Mouse (Mus musculus) kidney, postnatal 25 days (tissue): Measurements from ENCODE around the gene Lamc3.

ENCODE experiments used
- DNase-seq, 2 experiments: peaks; one replicate each; pipeline ENCODE4 v3.0.0; 2021; ENCODE audit warnings: mixed read lengths in 2 of 2

Lamc3 gene

DNA sequence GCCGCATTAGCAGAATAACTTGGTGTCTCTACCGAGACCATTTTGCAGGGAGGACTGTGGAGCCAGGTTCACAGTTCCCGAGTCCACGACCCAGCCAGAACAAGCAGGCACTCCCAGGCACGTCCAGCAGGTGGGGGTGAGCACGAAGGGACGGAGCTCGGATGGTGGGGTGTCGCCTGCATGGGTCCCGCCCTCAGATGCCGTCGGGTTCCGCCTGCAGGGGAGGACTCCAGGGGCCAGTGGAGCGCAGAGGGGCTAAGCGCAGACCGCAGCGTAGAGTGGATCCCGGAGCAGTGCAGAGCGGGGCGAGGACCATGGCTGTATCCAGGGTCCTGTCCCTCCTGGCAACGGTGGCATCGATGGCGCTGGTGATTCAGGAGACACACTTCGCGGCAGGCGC is at the start of gene Lamc3:
TSS of gene Lamc3 (plus strand) at position 262 of the 400 bp plus-strand sequence.
- DNase-seq = peak; percentile 80 to 85

DNA sequence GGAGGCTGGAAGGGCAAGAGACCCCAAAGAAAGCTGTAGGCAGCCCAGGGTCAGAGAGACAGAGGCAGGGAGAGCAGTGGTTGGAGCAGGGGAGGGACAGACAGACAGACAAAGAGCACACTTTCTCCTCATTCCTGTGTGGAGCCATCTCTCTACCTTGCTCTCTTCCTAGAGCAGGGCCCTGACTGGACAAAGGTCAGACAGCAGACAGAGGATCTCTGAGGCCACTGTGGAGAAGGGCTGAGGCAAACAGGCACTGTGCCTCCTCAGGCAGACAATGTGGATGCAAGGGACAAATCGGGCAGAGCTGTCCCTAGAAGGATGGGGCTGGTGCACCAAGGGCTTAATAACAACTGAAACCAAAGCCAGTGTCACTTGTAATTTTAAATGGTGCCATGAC is 48.2 kb upstream of the Lamc3 start:
- peak; percentile 42 to 65 for DNase-seq

DNA sequence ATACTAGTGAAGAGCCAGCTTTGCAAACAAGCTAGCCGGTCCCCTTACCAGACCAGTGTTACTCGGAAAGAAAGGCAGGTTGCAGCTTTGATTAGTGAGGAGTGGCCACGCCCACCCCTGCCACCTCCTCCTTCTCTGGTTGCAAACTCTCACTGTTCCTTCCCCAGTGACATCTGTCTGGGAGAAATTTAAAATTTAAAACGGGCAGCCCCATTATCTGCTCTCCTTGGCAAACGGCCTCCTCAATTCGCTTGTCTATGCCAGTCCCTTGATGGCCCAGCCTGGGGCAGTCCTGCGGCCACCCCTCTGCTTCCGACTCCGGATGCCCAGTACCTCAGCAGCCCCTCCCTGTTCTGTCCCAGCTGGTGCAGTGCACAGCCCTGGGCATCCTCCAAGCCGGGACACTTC is 42.4 kb upstream of the Lamc3 start:
- DNase-seq = no peak

DNA sequence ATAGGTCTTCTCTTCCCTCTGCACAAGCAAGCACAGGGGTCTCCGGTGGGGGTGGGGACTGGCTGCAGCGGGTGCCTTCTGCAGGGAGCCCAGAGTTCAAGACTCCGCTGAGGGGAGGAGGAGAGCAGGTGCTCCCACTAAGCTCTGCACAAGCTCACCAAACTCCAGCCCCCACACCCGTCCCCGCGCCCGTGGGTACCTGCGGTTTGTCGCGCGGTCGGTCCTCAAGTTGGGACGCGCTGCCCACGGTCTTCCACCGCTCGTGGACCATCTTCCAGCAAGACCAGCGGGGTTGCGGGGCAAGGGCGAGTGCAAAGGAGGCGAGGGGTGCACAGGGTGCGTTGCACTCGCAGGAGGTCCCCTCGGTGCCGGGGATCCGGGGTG is 41.6 kb upstream of the Lamc3 start:
- DNase-seq = no peak

DNA sequence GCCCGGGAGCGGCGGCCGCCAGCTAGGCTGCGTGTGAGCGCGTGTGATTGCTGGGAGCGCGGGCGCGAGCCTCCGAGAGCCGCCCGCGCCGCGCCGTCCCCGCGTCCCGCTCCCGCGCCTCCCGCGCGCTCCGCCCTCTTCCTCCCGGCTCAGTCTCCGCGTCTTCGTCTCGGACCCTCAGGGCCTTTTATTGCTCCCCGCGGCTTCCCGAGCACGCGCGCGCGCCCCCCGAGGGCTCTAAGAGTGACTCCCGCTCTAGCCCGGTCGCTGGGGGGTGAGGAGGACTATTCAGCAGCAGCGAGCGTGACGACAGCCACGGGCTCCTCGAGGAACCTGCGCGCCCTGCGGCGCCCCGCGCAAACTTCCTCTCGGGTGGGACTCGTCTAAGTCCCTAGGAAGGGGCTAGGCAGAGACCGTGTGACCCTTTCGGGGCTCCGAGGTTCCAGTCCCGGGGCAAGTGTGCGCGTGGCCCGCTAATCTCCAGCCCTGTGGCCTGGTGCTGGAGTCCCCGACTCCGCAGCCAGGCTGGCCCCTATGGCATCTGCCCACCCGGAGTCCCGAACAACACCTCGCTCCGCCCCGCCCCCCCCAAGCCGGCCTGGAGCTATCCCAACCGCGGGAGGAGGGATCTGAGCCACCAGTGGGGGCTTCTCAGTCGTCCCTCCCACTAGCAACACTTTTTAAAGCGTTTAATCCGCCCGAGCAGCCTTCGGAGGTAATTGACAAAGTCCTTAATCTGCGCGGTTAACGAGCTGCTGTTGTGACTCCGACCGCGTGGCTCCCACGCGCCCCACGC is 41.0 kb upstream of the Lamc3 start, which contains the start of gene Fibcd1:
TSS of gene Fibcd1 (minus strand) at position 110 of the 796 bp plus-strand sequence.
- DNase-seq = peak in 1 of 2 experiments; percentile 13

DNA sequence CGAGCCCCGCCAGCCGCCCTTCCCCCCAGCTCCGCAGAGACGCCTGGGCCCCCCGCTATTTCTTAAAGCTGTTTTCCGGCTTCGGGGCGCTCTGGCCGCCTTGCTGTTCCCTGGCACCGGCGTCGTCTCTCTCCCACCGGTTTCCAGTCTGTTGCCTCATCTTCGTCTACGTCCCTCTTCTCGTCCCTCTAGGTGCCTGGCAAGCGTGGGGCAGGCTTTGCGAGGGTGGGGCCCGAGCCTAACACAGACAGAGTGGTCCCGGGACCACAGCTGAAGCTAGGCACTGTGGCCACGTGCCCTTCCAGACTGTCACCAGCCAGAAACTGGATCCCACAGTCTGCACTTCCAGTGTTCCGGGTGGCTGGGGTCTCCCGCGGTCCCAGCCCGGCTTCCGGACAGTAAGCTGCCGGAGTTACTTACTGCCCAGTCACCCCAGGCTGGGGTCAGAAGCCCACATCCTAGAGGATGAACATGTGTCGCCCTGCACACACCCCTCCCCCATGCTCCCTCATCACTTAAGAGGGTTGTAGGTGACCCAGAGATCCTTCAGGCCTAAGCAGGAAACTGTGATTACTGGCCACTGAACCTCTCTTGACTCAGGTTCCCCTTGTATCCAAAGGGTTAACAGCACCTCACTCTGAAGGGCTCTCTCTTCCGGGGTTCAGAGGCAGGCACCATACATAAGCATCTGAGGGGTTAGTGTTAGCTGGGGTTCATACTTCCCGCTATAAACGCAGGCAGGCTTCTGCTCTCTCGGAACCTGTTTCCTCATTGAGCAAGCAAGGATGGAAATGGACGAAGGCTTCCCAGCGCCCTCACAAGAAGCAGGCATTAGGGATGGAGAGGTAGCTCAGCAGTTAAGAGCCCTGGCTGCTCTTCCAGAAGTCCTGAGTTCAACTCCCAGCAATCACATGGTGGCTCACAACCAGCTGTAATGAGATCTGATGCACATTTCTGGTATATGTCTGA is 40.1 kb upstream of the Lamc3 start:
- DNase-seq = no peak

DNA sequence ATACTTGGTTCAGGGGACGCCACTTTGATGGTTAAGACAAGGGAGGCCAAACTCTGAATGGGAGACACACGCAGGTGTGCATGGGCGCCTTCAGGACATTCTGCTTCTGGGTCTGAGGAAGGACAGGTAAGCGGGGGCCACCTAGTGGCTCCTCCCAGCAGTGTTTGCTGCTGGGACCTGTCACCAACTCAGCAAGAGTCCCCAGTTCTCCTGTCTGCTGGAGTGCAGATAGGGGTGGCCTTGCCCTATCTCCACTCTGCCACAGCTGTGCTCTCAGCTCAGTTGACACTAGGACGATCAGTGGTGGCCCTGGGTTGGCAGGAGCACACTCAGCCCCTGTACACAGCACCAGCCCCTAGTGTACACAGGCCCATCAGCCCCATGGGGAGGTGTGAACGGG is 39.2 kb upstream of the Lamc3 start:
- DNase-seq = peak; percentile 52 to 67

DNA sequence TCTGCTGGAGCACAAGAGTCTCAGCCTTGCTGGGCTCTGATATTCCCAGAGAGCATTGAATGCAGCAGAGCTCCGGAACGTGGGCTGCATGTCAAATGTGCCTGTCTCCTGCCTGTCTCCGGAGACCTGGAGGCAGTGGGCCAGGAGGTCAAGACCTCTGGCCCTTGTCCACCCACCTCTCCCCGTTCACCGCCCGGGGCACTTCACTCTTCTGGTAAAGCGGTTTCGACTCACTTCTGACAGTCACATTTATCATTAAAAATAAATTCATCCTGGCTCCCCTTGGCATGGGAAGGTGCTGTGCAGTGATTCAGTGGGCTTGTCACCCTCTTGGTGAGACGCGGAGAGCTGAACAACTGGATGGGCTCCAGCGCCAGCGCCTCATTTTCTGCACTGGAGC is 37.0 kb upstream of the Lamc3 start:
- DNase-seq = no peak

DNA sequence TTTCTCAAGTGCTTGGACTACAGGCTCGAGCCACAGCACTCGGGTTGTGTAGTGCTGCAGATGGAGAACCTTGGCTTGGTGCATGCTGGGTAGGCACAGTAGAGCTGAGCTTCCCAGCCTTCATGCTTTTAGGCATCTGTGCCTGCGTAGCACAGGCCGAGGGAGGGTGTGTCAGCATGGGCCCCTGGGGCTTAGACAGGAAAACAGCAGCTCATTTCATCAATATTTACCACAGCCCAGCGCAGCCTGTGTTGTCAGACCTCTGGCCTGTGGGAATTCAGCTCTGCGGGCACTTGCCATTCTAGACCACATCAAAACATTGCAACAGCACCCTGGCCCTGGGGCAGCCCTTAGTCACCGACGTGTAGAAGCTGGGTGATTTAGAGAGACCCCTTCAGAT is 31.1 kb upstream of the Lamc3 start:
- DNase-seq = no peak

DNA sequence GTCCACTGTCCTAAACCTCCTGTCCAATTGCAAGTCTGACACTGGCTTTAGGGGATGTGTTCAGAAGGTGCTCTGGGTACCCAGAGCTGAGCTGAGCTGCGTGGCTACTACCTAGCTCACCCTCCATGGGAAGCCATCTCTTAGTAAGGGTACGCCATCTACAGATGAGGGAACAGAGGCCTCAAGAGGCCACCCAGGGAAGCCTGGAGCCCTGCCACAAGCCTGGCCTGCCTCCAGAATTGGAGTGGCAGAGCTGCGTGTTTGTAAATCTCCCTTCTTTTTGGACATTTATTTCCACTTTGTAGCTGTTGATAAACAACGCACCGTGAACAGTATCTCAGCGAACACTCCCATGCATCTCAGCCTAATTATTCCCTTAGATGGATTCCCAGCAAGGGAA is 29.9 kb upstream of the Lamc3 start:
- no peak for DNase-seq

DNA sequence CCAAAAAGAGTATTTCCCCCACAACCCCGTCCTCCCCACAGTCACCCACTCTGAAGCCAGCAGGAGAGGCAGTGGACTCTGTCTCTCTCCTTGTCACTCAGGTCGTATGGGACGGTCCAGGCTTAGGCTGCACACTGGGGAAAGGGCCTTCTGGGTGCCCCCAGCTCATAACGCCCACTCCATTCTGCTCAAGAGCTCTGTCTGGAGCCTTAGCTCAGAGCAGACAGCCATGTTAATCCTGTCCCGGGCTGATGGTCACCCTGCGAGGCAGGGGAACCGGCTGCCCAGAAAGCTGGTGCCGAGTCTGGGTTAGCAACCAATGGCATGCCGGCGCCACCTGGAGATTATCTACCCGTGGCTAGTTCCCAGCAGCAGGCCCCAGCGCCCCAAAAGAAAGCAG is 28.6 kb upstream of the Lamc3 start:
- DNase-seq = no peak

DNA sequence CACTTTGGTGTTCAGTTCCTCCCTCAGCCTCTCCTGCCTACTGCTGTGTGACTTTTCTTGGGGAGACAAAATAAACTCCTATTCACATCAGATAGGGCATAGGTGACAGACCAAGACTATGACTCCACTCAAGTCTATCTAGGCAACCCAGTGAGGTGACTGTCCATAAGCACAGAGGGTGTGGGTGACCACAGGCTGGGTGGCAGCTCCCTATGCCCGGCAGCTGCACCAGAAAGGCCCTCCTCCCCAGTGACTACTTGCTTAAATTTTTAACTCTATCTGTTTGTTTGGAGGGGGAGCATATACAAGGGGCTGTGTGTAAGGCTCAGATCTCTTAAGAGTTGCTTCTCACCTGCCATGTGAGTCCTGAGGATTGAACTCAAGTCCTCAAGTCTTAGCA is 24.2 kb upstream of the Lamc3 start:
- no peak for DNase-seq

DNA sequence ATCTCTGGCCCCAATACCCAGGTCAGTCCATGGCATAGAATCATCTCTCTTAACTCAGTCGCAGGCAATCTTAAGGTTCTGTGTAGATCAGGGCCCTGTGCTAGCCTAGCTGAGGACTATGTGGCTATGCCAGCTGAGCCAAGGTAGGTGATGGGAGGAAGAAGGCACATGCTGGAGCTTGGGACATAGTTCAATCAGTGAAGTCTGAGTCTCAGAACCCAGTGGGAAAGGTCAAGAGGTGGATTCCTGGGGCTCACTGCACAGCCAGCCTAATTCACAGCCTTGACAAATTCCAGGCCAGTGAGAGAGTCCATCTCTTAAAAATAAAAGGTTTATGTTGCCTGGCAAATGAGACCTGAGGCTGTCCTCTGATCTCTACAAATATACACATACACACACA is 23.3 kb upstream of the Lamc3 start:
- no peak for DNase-seq

DNA sequence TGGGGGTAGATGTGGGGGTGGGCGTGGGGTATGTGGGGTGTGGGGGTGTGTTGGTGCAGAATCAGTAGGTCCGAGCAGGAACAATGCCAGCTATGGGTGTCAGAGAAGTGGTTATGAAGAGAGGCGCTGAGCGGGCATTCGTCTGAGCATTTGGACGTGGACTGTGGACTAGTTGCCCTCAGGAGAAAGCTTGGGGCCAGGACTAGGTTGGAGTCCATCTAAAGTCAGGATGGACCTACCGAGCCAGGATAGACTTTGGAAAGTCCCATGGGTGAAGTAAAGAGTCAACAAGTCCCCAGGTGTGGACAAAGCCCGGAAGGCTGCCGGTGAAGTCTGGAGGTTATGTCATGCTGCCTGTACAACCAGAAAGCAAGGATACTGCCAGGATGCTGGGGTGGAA is 22.2 kb upstream of the Lamc3 start:
- peak; percentile 38 to 72 for DNase-seq

DNA sequence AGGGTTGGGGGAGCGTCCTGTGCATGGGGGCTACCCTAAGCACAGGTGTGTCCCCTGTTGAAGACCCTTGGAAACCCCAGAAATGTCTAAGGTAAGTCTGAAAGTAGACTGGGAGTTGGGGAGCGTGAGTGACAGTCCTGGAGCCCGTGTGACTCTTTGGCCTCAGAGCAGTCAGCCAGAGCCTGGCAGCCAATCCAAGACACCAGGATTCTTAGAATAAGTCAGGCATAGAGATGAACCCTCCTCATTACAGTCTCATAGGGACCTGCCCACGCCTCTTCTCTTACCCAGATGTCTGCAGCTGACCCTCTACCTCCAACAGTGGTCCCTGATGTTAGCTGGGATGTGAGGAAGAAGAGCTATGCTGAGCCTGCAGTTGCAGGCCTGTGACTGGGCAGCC is 21.8 kb upstream of the Lamc3 start:
- peak in 1 of 2 experiments; percentile 29 for DNase-seq

DNA sequence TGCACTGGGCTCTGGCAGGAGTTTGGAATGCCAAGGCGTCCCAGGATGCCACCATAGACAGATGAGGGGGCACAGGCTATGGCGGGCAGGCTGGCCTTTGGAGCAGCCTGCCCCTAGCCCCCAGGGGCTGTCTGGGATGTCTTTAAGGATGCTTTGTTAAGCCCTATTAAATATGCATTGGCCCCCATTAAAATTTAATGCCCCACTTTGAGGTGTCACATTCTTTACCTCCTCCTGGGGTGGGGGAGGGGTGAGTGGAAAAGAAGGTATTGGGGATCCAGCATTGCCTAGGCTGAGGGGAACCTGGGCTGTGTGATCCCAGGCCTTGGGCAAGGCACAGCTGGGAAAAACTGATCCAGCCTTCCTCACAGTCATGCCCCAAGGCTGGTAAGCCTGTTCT is 21.3 kb upstream of the Lamc3 start:
- no peak for DNase-seq

DNA sequence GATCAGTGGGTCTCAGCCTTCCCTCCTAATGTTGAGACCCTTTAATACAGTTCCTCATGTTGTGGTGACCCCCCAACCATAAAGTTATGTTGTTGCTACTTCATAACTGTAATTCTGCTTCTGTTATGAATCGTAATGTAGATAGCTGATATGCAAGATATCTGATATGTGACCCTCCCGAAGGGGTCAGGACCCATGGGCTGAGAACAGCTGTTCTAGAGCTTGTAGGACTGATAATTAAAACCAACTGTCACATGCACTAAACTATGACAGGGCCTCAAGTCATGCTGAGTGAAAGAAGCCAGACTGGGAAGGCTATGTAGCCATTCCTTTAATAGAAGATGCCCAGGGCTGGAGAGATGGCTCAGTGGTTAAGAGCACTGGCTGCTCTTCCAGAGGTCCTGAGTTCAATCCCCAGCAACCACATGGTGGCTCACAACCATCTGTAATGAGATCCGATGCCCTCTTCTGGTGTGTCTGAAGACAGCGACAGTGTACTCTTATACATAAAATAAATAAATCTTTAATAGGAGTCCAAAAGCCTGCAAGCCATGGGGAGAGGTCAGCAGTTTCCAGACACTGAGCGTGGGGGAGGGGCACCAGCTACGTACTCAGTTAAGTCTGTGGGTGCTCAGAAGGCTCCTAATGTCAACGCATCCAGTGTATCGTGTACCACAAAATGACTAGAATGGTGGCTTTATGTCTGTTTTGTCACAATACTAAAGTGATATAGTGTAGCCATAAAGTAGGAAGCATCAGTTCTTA is 19.1 kb upstream of the Lamc3 start:
- DNase-seq = peak; percentile 62 to 76

DNA sequence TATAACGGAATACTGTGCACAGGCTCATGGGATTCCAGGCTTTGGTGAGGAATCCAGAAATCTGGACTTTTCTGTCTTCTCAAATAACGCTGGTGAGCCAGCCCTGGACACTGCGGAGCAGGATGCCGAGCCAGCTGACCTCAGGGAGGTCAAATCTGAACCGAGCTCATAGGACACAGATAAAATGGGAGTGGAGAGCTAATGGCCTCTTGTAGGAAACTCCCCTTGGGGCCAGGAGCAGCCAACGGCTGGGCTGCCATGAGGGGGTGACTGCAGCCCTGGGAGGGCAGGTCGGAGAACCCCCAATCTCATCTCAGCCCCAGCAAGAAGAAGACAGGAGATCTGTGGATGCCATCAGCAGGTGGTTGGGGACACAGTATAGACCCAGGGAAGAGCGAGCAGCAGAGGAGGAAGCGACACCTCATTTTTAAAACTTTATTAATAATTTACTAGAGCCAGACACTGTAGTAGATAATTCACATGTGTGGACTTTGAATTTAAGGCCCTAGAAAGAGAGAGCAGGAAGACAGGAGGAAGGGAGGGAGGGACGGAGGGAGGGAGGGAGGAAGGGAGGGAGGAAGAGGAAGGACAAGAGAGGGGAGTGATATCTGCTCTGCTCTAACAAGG is 18.4 kb upstream of the Lamc3 start:
- peak; percentile 65 to 86 for DNase-seq

DNA sequence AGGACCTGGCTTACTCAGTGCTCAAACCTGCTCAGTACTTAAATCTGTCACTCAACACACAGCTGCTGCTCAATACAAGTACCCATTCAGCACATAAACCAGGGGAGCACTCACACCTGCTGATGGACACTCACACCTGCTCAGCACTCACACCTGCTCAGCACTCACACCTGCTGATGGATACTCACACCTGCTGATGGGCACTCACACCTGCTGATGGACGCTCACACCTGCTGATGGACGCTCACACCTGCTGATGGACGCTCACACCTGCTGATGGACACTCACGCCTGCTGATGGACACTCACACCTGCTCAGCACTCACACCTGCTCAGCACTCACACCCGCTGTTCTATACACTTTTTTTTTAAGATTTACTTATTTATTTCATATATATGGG is 17.4 kb upstream of the Lamc3 start:
- no peak for DNase-seq

DNA sequence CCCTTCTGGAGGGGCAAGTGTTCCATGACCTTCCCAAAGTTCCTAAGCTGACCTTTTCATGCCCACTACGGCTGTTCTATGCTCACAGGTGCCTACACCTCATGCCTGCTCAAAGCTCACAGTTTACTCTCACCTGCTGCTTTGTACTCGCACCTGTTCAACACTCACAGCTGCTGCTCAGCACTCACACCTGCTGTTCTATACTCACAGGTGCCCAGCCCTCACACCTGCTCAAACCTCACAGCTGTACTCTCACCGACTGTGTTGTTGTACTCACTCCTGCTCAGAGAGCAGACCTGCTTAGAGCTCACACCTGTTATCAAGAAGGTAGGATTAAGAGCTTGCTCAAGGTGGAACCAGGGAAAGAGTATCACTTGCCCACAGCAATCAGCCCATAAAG is 16.4 kb upstream of the Lamc3 start:
- no peak for DNase-seq

DNA sequence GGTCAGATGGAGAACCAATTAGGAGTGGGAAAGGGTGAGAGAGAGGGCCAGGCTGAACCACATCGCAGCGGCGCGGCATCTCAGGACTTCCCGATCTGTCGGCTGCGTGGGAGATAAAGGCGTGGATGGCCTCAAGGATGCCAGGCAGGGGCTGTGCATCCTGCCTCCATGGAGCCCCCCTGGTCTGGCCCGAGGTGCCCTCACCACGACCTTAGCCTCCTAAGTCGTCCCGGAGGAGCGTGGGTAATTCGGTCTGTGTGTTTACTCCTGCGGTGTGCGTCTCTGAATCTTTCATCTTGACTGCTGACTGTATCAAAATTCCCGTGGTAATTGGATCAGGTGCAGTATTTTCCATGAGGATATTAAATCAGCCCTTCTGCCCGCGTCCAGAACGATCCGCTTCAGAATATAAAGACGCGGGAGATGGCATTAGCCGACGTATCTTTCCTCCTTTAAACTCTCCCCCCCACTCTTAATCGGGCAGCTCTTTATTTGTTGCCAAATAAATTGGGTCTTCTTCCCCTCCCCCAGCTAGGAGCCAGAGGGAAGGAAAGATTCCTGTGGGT is 12.7 kb upstream of the Lamc3 start:
- DNase-seq = no peak

DNA sequence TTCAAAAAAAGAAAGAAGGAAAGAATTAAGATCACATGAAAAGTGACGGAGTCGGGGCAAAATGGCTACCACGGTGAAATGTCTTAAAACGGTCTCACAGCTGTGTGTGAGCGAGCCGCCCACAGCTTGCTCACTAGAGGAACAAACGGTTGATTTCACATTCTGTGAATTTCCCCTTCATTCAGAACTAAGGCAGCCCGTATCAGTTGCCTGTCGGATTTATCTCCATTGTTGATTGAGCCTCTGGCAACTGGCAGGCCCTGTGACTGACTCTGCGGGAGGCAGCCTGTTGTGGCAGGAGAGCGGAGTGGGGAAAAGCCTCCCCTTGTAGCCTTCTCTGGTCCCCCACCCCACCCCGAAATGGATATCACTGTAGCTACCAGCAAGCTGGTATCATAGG is 10.6 kb upstream of the Lamc3 start:
- DNase-seq = no peak
